Mouse (Mus musculus): ENCODE measurements around the gene Acss1.

The Acss1 gene

DNA sequence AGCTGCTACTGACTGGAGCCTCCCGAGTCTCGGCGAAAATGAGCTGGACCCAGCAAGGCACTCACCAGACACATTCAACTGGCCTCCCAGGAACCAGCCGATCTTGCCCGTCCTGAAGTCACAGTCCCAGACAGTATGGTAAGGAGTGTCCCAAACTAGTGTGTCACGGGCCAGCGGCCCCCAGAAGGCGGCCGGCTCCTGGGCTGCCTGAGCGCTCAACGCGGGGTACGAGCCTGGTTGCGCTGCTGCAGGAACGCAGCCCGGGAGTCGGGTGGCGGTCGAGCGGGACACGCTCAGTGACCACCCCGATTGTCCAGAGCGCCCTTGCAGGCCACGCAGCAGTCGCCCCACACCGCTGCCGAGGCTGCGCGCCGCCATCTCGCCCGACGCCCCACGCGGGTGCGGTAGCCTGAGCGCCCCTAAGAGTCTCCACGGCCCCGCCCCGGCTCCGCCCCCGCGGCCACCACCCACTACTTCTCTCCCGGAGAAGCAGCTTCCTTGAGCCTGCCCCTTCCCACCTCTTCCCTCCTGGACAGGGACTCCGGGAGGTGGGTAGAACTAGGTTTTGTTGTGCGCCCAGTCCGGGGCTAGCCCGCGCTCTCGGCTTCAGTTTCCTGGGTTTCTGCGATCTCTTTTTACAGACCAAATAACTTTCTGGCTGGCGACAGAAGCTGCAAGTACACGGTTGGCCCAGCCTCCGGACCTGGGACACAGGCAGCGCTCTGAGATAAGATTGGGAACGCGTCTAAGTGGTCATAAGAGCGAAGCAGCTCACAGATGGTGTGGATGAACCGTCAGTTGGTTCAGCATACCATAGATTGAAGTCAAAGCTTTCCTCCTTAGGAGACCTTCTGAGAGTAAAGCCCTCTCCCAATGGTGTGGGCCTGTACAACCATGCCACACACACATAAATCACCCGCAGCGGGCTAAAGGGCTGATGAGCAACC, at the start of gene Acss1:
Acss1 (minus strand) TSS at position 681 of the 947 bp plus-strand sequence.
- H3K27me3 ChIP-seq (ENCODE audit: control insufficient read depth, insufficient read depth, low read length, poor library complexity, severe bottlenecking): no peaks in the 10 kb centered on the region
- peak; percentile 58 for DNase-seq (ENCODE audit: low read depth, low spot score)
- no peaks in the 10 kb centered on the region for H3K36me3 ChIP-seq (ENCODE audit: control insufficient read depth, insufficient read depth, low read length, poor library complexity, severe bottlenecking)

- DNase-seq (ENCODE audit: low read depth, low spot score): no peak
- Histone ChIP-seq H3K27me3 (ENCODE audit: control insufficient read depth, insufficient read depth, low read length, poor library complexity, severe bottlenecking) (no peaks in the 10 kb centered on the region; the same call in 1 of the 2 replicates), H3K36me3 (ENCODE audit: control insufficient read depth, insufficient read depth, low read length, poor library complexity, severe bottlenecking) (no peaks in the 10 kb centered on the region)
Observed at GRCm38 (mm10) chr2:150712167-150712674, 43.9 kb upstream of the Acss1 start.

DNA sequence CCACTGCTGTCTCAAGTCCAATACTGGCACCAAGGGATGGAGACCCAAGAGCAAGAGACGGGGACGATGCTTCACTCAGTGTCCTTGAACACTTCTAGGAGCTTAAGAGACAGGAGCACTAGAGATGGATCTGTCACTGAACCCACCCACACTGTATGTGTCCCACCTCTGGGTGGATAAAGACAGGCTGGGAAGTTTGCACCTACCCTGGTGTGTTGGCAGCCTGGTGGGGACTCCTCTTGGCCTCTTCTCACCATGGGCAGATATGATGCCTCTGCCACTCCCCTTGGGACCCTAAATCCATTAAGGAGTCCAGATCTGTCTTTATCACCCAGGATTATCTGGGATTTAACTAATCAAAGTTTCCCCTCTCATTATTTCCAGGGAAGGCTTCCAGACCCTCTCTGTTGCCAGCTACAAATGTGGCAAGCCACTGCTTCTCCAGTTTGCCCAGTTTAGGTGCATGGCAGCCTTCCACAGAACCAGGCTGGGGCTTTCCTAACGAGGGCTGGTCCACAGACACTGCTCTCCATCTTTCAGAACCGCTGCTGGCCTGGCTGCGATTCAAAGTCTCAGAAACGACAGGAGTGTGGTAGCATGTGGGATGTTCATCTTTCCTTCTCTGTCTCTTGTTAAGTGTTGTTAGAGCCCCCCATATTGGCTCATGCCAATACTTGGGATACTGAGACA, 23.3 kb upstream of the Acss1 start:
- DNase-seq (ENCODE audit: low read depth, low spot score): no peak
- Histone ChIP-seq H3K36me3 (ENCODE audit: control insufficient read depth, insufficient read depth, low read length, poor library complexity, severe bottlenecking) (no peaks in the 10 kb centered on the region), H3K27me3 (ENCODE audit: control insufficient read depth, insufficient read depth, low read length, poor library complexity, severe bottlenecking) (no peaks in the 10 kb centered on the region)

GRCm38 (mm10) chr2:150690216-150690615, 21.9 kb upstream of the Acss1 start:
- Histone ChIP-seq H3K27me3 (ENCODE audit: control insufficient read depth, insufficient read depth, low read length, poor library complexity, severe bottlenecking) (no peaks in the 10 kb centered on the region), H3K36me3 (ENCODE audit: control insufficient read depth, insufficient read depth, low read length, poor library complexity, severe bottlenecking) (no peaks in the 10 kb centered on the region)
- no peak for DNase-seq (ENCODE audit: low read depth, low spot score)

DNA sequence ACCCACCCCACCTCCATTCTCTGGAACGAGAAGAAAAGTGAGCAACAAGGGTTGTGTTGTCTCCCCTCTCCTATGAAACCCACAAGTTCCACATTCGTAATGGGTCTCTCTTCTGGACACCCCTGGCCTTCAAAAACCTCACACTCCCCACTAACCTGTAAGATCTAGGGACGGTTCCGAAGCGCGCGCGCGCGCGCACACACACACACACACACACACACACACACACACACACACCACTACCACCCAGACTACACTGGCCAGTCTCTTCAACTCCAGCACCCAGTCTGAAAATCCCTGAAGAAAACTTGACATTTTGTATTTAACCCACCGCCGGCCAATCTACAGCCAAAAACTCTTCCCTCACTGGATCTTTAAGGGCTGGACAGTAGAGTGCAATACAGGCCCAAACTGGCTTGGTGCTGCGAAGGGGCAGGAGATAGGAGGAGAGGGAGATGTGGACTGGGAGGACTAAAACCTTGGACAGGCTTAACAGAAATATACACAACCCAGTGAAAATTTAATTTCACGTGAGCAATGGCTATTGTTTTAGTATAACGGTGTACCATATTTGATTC, 21.0 kb upstream of the Acss1 start, which contains the start of gene Vsx1:
Vsx1 (minus strand) TSS at position 138 of the 578 bp plus-strand sequence.
- Histone ChIP-seq H3K27me3 (ENCODE audit: control insufficient read depth, insufficient read depth, low read length, poor library complexity, severe bottlenecking) (no peaks in the 10 kb centered on the region), H3K36me3 (ENCODE audit: control insufficient read depth, insufficient read depth, low read length, poor library complexity, severe bottlenecking) (no peaks in the 10 kb centered on the region)
- no peak for DNase-seq (ENCODE audit: low read depth, low spot score)

DNA sequence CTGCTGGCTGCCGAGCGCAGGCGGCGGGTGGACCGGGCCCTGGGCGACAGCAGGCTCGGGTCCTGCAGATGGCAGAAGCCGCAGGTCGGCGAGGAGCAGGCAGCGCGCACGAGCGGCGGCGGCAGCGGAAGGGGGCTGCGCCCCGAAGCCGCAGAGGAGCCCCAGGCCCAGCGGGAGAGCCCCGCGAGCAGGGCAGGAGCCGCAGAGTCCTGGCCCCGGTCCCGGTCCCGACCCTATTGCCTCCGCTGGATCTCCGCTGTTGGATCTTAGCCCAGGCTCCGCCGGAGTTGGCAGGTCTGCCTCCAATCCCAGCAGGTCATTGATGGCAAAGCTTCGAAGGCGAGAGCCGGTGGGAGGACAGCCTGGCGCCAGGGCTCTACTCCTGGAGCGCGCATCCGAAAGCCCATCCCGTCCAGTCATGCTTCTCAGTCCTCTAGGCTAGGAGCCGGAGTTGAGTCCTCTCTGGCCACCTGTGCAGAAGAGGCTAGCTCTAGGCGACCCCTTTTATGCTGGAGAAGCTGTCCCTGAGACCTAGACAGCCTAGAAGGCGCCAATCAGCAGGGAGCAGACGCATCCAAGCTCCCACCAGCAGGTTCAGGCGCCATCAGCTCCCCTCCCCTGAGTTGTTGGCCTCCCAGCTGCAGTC, 20.4 kb upstream of the Acss1 start:
- no peak for DNase-seq (ENCODE audit: low read depth, low spot score)
- Histone ChIP-seq H3K36me3 (ENCODE audit: control insufficient read depth, insufficient read depth, low read length, poor library complexity, severe bottlenecking) (no peaks in the 10 kb centered on the region), H3K27me3 (ENCODE audit: control insufficient read depth, insufficient read depth, low read length, poor library complexity, severe bottlenecking) (no peaks in the 10 kb centered on the region)

DNA sequence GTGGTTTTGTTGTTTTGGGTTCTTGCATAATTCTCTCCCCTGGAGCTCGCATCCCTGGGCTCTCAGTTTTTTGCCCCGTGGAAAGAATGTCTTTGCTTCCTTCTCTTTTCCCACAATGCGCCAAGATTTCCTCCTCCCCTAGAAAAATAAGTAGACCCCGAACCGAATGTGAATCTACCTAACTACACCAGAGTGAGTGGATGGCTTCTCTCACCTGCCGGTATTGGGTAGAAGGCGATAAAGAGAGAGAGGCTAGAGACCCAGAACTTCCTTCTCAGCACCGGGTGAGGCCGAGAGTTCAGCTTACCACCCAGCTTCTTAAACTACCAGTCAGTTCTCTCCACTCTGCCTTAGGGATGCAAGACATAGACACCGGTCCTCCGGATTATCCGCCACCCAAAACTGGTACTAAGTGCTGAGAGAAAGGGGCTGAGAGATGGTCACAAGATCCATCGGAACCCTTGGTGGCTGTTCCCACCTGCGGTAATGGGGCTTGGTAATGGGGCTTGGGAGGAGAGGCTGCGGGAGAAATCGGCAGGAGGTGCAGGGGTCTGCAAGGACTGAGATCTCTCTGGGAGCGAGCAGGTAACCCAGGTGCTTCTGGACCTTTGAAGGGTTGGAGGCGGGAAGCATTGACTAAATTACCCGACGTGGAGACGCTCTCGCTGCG, 19.7 kb upstream of the Acss1 start:
- DNase-seq (ENCODE audit: low read depth, low spot score): no peak
- no peaks in the 10 kb centered on the region for H3K36me3 ChIP-seq (ENCODE audit: control insufficient read depth, insufficient read depth, low read length, poor library complexity, severe bottlenecking)
- H3K27me3 ChIP-seq (ENCODE audit: control insufficient read depth, insufficient read depth, low read length, poor library complexity, severe bottlenecking): no peaks in the 10 kb centered on the region

DNA sequence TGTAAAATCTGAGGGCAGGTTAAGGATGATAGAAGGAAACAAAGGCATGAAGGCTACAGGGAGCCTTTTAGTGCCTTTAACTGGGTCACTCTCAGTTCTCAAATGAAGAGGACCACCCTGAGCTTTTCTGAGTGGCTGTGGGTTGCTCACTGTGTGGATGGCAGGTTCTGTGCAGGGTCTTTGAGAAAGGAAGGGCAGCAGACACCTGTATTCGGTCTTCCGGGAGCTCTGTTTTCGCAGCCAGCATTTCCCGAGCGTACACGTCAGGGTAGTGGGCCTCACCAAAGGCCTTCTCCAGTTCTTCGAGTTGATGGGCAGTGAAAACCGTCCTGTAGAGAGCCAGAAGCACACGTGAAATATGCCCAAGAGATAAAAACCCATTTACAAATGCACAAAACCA, 17.1 kb upstream of the Acss1 start:
- Histone ChIP-seq H3K36me3 (ENCODE audit: control insufficient read depth, insufficient read depth, low read length, poor library complexity, severe bottlenecking) (no peaks in the 10 kb centered on the region), H3K27me3 (ENCODE audit: control insufficient read depth, insufficient read depth, low read length, poor library complexity, severe bottlenecking) (no peaks in the 10 kb centered on the region)
- DNase-seq (ENCODE audit: low read depth, low spot score): no peak

DNA sequence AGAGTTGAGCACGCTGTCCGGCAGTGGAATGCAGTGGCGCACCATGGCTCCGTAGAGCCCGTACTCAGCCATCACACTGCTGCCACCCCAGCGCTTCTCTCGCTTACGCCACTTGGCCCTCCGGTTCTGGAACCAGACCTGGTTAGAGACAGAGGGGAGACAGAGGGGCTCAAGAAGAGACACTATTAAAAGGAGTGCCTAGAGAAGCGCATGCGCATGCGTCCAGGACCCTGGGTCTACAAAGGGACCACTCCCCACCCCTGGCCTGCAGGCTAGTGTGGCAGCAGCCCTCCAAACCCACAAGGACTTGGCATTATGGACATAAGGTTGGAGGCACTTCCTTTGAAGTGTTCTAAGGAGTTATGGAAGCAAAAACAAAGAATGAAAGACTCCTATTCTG, 16.2 kb upstream of the Acss1 start:
- no peaks in the 10 kb centered on the region for H3K27me3 ChIP-seq (ENCODE audit: control insufficient read depth, insufficient read depth, low read length, poor library complexity, severe bottlenecking)
- DNase-seq (ENCODE audit: low read depth, low spot score): no peak
- no peaks in the 10 kb centered on the region for H3K36me3 ChIP-seq (ENCODE audit: control insufficient read depth, insufficient read depth, low read length, poor library complexity, severe bottlenecking)

DNA sequence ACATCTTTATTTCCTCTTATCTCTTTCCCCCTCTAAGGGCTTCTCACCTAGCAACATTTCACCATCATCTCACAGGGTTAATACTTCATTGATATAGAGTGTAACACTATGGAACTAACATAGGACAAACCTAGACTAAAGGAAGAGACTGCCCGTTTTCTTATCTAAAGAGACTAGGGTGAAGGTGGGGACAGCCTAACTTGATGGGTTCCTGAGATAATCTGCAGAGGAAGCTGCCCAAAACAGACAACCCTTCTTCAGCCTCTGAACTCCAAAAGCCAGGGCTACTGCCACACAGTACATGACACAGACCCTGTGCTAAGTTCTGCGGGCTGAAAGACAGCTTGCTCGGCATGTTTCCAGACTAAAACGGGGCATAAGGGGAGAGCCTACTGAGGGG, 13.3 kb upstream of the Acss1 start:
- no peak for DNase-seq (ENCODE audit: low read depth, low spot score)
- no peaks in the 10 kb centered on the region for H3K27me3 ChIP-seq (ENCODE audit: control insufficient read depth, insufficient read depth, low read length, poor library complexity, severe bottlenecking)
- no peaks in the 10 kb centered on the region for H3K36me3 ChIP-seq (ENCODE audit: control insufficient read depth, insufficient read depth, low read length, poor library complexity, severe bottlenecking)

- Histone ChIP-seq H3K36me3 (ENCODE audit: control insufficient read depth, insufficient read depth, low read length, poor library complexity, severe bottlenecking) (no peaks in the 10 kb centered on the region), H3K27me3 (ENCODE audit: control insufficient read depth, insufficient read depth, low read length, poor library complexity, severe bottlenecking) (no peaks in the 10 kb centered on the region)
- peak; percentile 86 for DNase-seq (ENCODE audit: low read depth, low spot score)
Observed at GRCm38 (mm10) chr2:150678392-150678791, 10.1 kb upstream of the Acss1 start.

GRCm38 (mm10) chr2:150675525-150675924, 7.2 kb upstream of the Acss1 start:
- Histone ChIP-seq H3K27me3 (ENCODE audit: control insufficient read depth, insufficient read depth, low read length, poor library complexity, severe bottlenecking) (no peaks in the 10 kb centered on the region), H3K36me3 (ENCODE audit: control insufficient read depth, insufficient read depth, low read length, poor library complexity, severe bottlenecking) (no peaks in the 10 kb centered on the region)
- DNase-seq (ENCODE audit: low read depth, low spot score): peak; percentile 47

DNA sequence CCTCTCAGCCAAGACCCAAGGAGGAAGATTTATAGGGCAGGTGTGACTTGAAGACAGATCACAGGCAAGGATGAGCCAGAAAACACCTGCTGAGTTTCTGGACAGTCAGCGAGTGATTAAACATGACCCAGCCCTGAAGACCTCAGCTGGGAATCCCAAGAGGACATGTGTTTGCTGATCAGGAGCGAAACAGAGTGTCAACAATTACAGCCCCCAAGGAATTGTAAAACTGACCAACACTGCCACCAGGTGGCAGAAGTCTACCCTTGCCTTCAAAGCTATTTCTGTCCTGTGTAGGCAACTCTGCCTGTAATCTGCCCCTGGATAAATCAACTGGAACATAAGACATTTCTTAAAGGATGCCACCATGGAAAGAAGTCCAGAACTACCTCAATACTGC, 6.6 kb upstream of the Acss1 start:
- Histone ChIP-seq H3K36me3 (ENCODE audit: control insufficient read depth, insufficient read depth, low read length, poor library complexity, severe bottlenecking) (no peaks in the 10 kb centered on the region), H3K27me3 (ENCODE audit: control insufficient read depth, insufficient read depth, low read length, poor library complexity, severe bottlenecking) (no peaks in the 10 kb centered on the region)
- peak; percentile 91 for DNase-seq (ENCODE audit: low read depth, low spot score)

- DNase-seq (ENCODE audit: low read depth, low spot score): peak; percentile 92
- H3K36me3 ChIP-seq (ENCODE audit: control insufficient read depth, insufficient read depth, low read length, poor library complexity, severe bottlenecking): no peaks in the 10 kb centered on the region
- no peaks in the 10 kb centered on the region for H3K27me3 ChIP-seq (ENCODE audit: control insufficient read depth, insufficient read depth, low read length, poor library complexity, severe bottlenecking)
Observed at GRCm38 (mm10) chr2:150673929-150674328, 5.6 kb upstream of the Acss1 start.

Measured in splenic B cell, adult 2 months (primary cell).